Mouse (Mus musculus) adrenal gland, postnatal 14 days (tissue): ENCODE data around the gene Ube2o. TPM values are rescaled to one million over a fixed set of nuclear protein-coding genes. Genes with fewer than 3 reads are reported as not detected.
"Not testable (repeated sequence)": the region's sequence is repeated elsewhere in the genome, so short reads cannot be mapped to it uniquely, and the experiment has no call there.

Experiments used
- DNase-seq: peaks from one replicate; pipeline ENCODE4 v3.0.0; 2021; ENCODE audit warnings: mixed read lengths
- total RNA-seq: library from RNA; stranded (reverse); gene quantifications from 2 replicates; pipeline ENCODE4 v1.2.3, GENCODE M21; 2021

Ube2o gene
- total RNA-seq, 1 experiment from 2014 or later, result 32.0 TPM

- peak; percentile 66 for DNase-seq
Observed at GRCm38 (mm10) chr11:116615735-116616437, 34.6 kb upstream of the Ube2o start.

- no peak for DNase-seq
Observed at GRCm38 (mm10) chr11:116613234-116613633, 32.0 kb upstream of the Ube2o start.

- no peak for DNase-seq
Observed at GRCm38 (mm10) chr11:116612554-116612953, 31.3 kb upstream of the Ube2o start.

- no peak for DNase-seq
Observed at GRCm38 (mm10) chr11:116611883-116612282, 30.6 kb upstream of the Ube2o start.

- not testable (repeated sequence) for DNase-seq
Observed at GRCm38 (mm10) chr11:116611168-116611567, 29.9 kb upstream of the Ube2o start.

GRCm38 (mm10) chr11:116609965-116610630 lies 28.9 kb upstream of the Ube2o start:
- no peak for DNase-seq

- DNase-seq, result no peak
Observed at GRCm38 (mm10) chr11:116607717-116608116, 26.5 kb upstream of the Ube2o start.

- no peak for DNase-seq
Observed at GRCm38 (mm10) chr11:116604097-116604496, 22.9 kb upstream of the Ube2o start.

GRCm38 (mm10) chr11:116603339-116603738 lies 22.1 kb upstream of the Ube2o start:
- DNase-seq, result peak; percentile 68

GRCm38 (mm10) chr11:116602043-116602442 lies 20.8 kb upstream of the Ube2o start:
- DNase-seq, result no peak

GRCm38 (mm10) chr11:116601166-116601565 lies 19.9 kb upstream of the Ube2o start:
- DNase-seq, result no peak

- no peak for DNase-seq
Observed at GRCm38 (mm10) chr11:116599230-116599629, 18.0 kb upstream of the Ube2o start.

- no peak for DNase-seq
Observed at GRCm38 (mm10) chr11:116598193-116598592, 16.9 kb upstream of the Ube2o start.

GRCm38 (mm10) chr11:116596766-116597165 lies 15.5 kb upstream of the Ube2o start:
- DNase-seq, result no peak

GRCm38 (mm10) chr11:116593345-116593744 lies 12.1 kb upstream of the Ube2o start:
- no peak for DNase-seq

GRCm38 (mm10) chr11:116592428-116592827 lies 11.2 kb upstream of the Ube2o start:
- peak; percentile 95 for DNase-seq

- DNase-seq, result no peak
Observed at GRCm38 (mm10) chr11:116591621-116592020, 10.4 kb upstream of the Ube2o start.

- no peak for DNase-seq
Observed at GRCm38 (mm10) chr11:116589574-116589973, 8.3 kb upstream of the Ube2o start.

GRCm38 (mm10) chr11:116589020-116589531 lies 7.8 kb upstream of the Ube2o start:
- DNase-seq, result no peak

GRCm38 (mm10) chr11:116586801-116587631 lies 5.8 kb upstream of the Ube2o start:
- DNase-seq, result peak; percentile 86

GRCm38 (mm10) chr11:116586310-116586709 lies 5.1 kb upstream of the Ube2o start, which contains the start of gene Aanat:
Gene Aanat, plus strand, starts transcription at chr11:116586432.
- no peak for DNase-seq

GRCm38 (mm10) chr11:116585682-116586081 lies 4.4 kb upstream of the Ube2o start:
- no peak for DNase-seq
